Mouse (Mus musculus) heart, postnatal 0 days (tissue): ENCODE results near the gene 5730507C01Rik.
"Not testable (repeated sequence)": the region's sequence is repeated elsewhere in the genome, so short reads cannot be mapped to it uniquely, and the experiment has no call there.

Source experiments
- CTCF ChIP-seq: IDR thresholded peaks from 2 replicates; pipeline ENCODE4 v1.5.1; 2016; ENCODE audit warnings: antibody characterized with exemption, control low read depth, low read depth
- EP300 ChIP-seq: IDR thresholded peaks from 2 replicates; pipeline ENCODE4 v1.6.1; 2016; ENCODE audit warnings: antibody characterized with exemption, low read depth

DNA sequence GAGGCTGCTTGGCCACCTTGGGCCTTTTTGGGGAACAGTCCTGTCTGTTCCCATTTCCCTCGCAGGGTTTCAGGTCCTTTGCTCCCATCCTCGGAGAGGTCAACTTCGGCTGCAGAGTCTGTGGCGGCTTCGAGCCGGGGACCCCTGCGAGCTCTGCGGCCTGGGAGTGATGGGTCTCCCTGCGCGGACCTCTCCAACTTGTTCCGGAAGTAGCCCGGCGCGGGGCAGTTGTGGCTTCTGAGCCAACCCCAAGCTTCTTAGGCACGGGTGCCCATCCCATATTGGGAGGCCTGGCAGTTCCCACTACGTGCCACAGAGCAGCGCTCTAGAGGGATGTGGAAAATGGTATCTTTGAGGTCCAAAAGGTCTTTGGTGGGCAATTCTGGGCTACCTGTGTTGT, 767 bp downstream of the 5730507C01Rik start:
- TF ChIP-seq EP300, CTCF: not testable (repeated sequence)
